9 mouse cellular contexts compared by ENCODE assay signal in the genomic region with DNA sequence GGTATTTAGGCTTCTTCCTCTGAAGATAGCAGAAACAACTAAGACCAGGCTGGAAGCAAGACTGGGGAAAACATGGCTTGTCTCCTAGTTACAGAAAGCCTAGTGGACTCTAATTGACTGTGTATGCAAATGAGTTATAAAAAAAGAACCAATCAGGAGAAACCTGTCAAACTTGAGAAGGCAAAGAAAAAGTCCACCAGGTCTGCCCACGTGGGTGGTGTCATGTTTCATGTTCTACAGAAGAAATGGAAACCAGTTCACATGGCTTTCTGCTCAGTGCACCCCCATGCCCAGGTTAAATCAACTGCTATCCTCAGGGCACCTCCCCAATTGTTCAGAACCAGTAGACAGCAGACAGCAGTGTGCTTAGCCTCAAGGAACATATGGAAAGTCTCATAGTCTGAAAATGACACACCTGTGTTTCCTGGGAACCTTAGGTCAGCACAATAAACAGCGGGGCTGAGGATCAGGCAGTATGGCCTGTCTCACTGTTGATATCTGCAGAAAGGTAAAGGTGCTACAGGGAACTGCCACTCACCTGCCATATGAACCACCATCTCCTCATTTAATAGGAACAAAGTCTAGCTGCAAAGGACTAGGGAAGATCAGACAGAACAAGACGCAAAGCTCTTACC. TPM values are rescaled to one million over a fixed set of nuclear protein-coding genes. Genes with fewer than 3 reads are reported as not detected.
DNase-seq lines count a peak whose midpoint lies in the region; ATAC-seq lines count a peak whose summit lies in the region.
"Had no signal": no experiment of that assay in that cellular context is flagged by ENCODE, and none has a peak within 500 bp of the region (broad histone marks: within the 10 kb centered on the region; RNA-seq: fewer than 3 reads in every experiment).

No protein-coding gene starts in this region.

- no peaks in the 10 kb centered on the region for H3K36me3 ChIP-seq in limb, embryonic 11.5 days (ENCODE audit: control insufficient read depth, insufficient read depth, low read length)
- H3K36me3 ChIP-seq in stomach, embryonic 16.5 days (ENCODE audit: control insufficient read depth, insufficient read depth, low read length) = no peaks in the 10 kb centered on the region
- H3K36me3 ChIP-seq: limb, embryonic 15.5 days had no signal

- H3K9ac ChIP-seq in limb, embryonic 11.5 days (ENCODE audit: low read length) = no peak overlapping the region
- H3K9ac ChIP-seq in stomach, embryonic 16.5 days (ENCODE audit: low read length) = no peak overlapping the region
- H3K9ac ChIP-seq: limb, embryonic 15.5 days had no signal

- no peak overlapping the region for H3K4me2 ChIP-seq in limb, embryonic 11.5 days (ENCODE audit: low read depth, severe bottlenecking)
- H3K4me2 ChIP-seq in stomach, embryonic 16.5 days (ENCODE audit: low read depth, low read length) = no peak overlapping the region
- H3K4me2 ChIP-seq: limb, embryonic 15.5 days had no signal

- H3K27ac ChIP-seq in limb, embryonic 11.5 days (replicated peaks; ENCODE audit: low read depth, low read length) = no peak overlapping the region; the same call in 1 of the 2 replicates
- no peak overlapping the region for H3K27ac ChIP-seq in stomach, embryonic 16.5 days (ENCODE audit: low read length)
- H3K27ac ChIP-seq: limb, embryonic 15.5 days had no signal

- H3K4me1 ChIP-seq in limb, embryonic 11.5 days (ENCODE audit: control insufficient read depth, insufficient read depth, low read length) = peaks cover 16% of the 10 kb centered on the region
- H3K4me1 ChIP-seq in stomach, embryonic 16.5 days (ENCODE audit: control insufficient read depth, insufficient read depth, low read length) = peaks cover 4% of the 10 kb centered on the region; the same call in 1 of the 2 replicates

- intact Hi-C loops in left cerebral cortex, postnatal 10 days (cut with DNase I) = no loop called here

- H3K4me3 ChIP-seq in limb, embryonic 11.5 days (ENCODE audit: low read depth, low read length) = no peak overlapping the region
- no peak overlapping the region for H3K4me3 ChIP-seq in stomach, embryonic 16.5 days (replicated peaks; ENCODE audit: low read length)
- H3K4me3 ChIP-seq: limb, embryonic 15.5 days had no signal

- no peaks in the 10 kb centered on the region for H3K9me3 ChIP-seq in limb, embryonic 11.5 days (ENCODE audit: control insufficient read depth, low read length)
- H3K9me3 ChIP-seq in stomach, embryonic 16.5 days (replicated peaks; ENCODE audit: control insufficient read depth, low read length) = no peaks in the 10 kb centered on the region
- H3K9me3 ChIP-seq: limb, embryonic 15.5 days had no signal

- no peaks in the 10 kb centered on the region for H3K27me3 ChIP-seq in limb, embryonic 11.5 days (ENCODE audit: control insufficient read depth, insufficient read depth, low read length)
- no peaks in the 10 kb centered on the region for H3K27me3 ChIP-seq in stomach, embryonic 16.5 days (ENCODE audit: control insufficient read depth, insufficient read depth, low read length)
- H3K27me3 ChIP-seq: limb, embryonic 15.5 days had no signal

- peak; percentile 61 for ATAC-seq in erythroid progenitor cell, adult 5-6 weeks (replicated peaks; ENCODE audit: low FRiP score, poor library complexity, severe bottlenecking)
- peak; percentile 78 for ATAC-seq in limb, embryonic 11.5 days (ENCODE audit: insufficient number of reproducible peaks, low FRiP score, low TSS enrichment, low read depth)
- peak; percentile 62; the same call in 1 of the 2 replicates for ATAC-seq in stomach, embryonic 16.5 days (ENCODE audit: insufficient read depth, low FRiP score)

- peak; percentile 48 for DNase-seq in urinary bladder, postnatal 14 days (ENCODE audit: low spot score)
- DNase-seq in urinary bladder, adult 2 months (ENCODE audit: low spot score) = no peak
- DNase-seq in limb, embryonic 11.5 days (ENCODE audit: low spot score) = peak; percentile 81
- no peak for DNase-seq in left cerebral cortex, postnatal 10 days (ENCODE audit: extremely low spot score in 1 of 2, low spot score in 2 of 2)
- no peak for DNase-seq in spleen, adult 12 weeks (ENCODE audit: low spot score)
- DNase-seq in frontal cortex, postnatal 36 days (ENCODE audit: low spot score in 2 of 2) = no peak

- 52% methylated on average over 3 of the region's 3 CpGs for WGBS in limb, embryonic 11.5 days
- whole genome bisulfite sequencing in stomach, embryonic 16.5 days = 49% methylated on average over 3 of the region's 3 CpGs

RNA-seq across cellular contexts. Expression of a gene that starts 11.7 kb away (rescaled TPM):
- polyA plus RNA-seq in urinary bladder, adult 2 months (2012; rRNA removed) = 1.3 and 2.8 TPM in 2 replicates
- total RNA-seq in erythroid progenitor cell, adult 5-6 weeks (2015; ENCODE audit: low replicate concordance) = 240 and 274 TPM in 2 replicates
- total RNA-seq in erythroid progenitor cell, adult 5-6 weeks (2017; ENCODE audit: low replicate concordance) = 176 and 259 TPM in 2 replicates
- polyA plus RNA-seq in limb, embryonic 11.5 days (2014; fragmentation: Nextera tagmentation; extraction: Ambion mirVana) = 4.3 and 4.4 TPM in 2 replicates
- polyA plus RNA-seq in stomach, embryonic 16.5 days (2015; fragmentation: Nextera tagmentation; extraction: Ambion mirVana) = 12.8 and 12.9 TPM in 2 replicates
- total RNA-seq in left cerebral cortex, postnatal 10 days (2021) = 10 to 100 TPM; 35.6 to 36.7 TPM

RNA-seq across cellular contexts. Expression of a gene that starts 51.6 kb away (rescaled TPM):
- 24.2 and 26.6 TPM in 2 replicates for polyA plus RNA-seq in urinary bladder, adult 2 months (2012; rRNA removed)
- total RNA-seq in erythroid progenitor cell, adult 5-6 weeks (2015; ENCODE audit: low replicate concordance) = 15.1 and 20.1 TPM in 2 replicates
- 7.7 and 13.8 TPM in 2 replicates for total RNA-seq in erythroid progenitor cell, adult 5-6 weeks (2017; ENCODE audit: low replicate concordance)
- 13.8 and 14.3 TPM in 2 replicates for polyA plus RNA-seq in limb, embryonic 11.5 days (2014; fragmentation: Nextera tagmentation; extraction: Ambion mirVana)
- polyA plus RNA-seq in stomach, embryonic 16.5 days (2015; fragmentation: Nextera tagmentation; extraction: Ambion mirVana) = 8.3 and 12.3 TPM in 2 replicates
- 100 to 1,000 TPM; 111 to 117 TPM for total RNA-seq in left cerebral cortex, postnatal 10 days (2021)

Comparison
In these comparisons a context has a peak if more than half of its experiments do, and no peak if none do; other contexts are left out.
1. DNase-seq: peak in urinary bladder, postnatal 14 days (single experiment) and limb, embryonic 11.5 days (single experiment); none in urinary bladder, adult 2 months (single experiment), left cerebral cortex, postnatal 10 days (0 of 2), spleen, adult 12 weeks (single experiment) and frontal cortex, postnatal 36 days (0 of 2).
2. Peak in every context shown above with its lines, with median percentiles within 50 percentile points of each other: ATAC-seq.